Mouse (Mus musculus): Measurements from ENCODE around the gene Amz1.

The Amz1 gene

GRCm38 (mm10) chr5:140767704-140768141 lies 43.8 kb downstream of the Amz1 start:
- DNase-seq (ENCODE audit: low spot score), result no peak

- no peak for DNase-seq (ENCODE audit: low spot score)
Measured at GRCm38 (mm10) chr5:140768333-140768732, 44.4 kb downstream of the Amz1 start.

GRCm38 (mm10) chr5:140771612-140772011 lies 47.7 kb downstream of the Amz1 start:
- no peak for DNase-seq (ENCODE audit: low spot score)

- DNase-seq (ENCODE audit: low spot score), result no peak
Measured at GRCm38 (mm10) chr5:140772158-140772557, 48.2 kb downstream of the Amz1 start.

GRCm38 (mm10) chr5:140775111-140775510 lies 51.2 kb downstream of the Amz1 start:
- DNase-seq (ENCODE audit: low spot score), result no peak

GRCm38 (mm10) chr5:140776968-140777367 lies 53.0 kb downstream of the Amz1 start:
- no peak for DNase-seq (ENCODE audit: low spot score)

GRCm38 (mm10) chr5:140781122-140781521 lies 57.2 kb downstream of the Amz1 start:
- DNase-seq (ENCODE audit: low spot score), result no peak

GRCm38 (mm10) chr5:140781886-140782572 lies 58.1 kb downstream of the Amz1 start:
- no peak for DNase-seq (ENCODE audit: low spot score)

GRCm38 (mm10) chr5:140783577-140783976 lies 59.6 kb downstream of the Amz1 start:
- no peak for DNase-seq (ENCODE audit: low spot score)

- DNase-seq (ENCODE audit: low spot score), result no peak
Measured at GRCm38 (mm10) chr5:140784288-140784687, 60.4 kb downstream of the Amz1 start.

GRCm38 (mm10) chr5:140785240-140785872 lies 61.4 kb downstream of the Amz1 start:
- DNase-seq (ENCODE audit: low spot score), result no peak

- DNase-seq (ENCODE audit: low spot score), result no peak
Measured at GRCm38 (mm10) chr5:140789561-140789960, 65.6 kb downstream of the Amz1 start.

GRCm38 (mm10) chr5:140790392-140790791 lies 66.5 kb downstream of the Amz1 start:
- DNase-seq (ENCODE audit: low spot score), result no peak

GRCm38 (mm10) chr5:140790937-140791877 lies 67.3 kb downstream of the Amz1 start:
- no peak for DNase-seq (ENCODE audit: low spot score)

GRCm38 (mm10) chr5:140792233-140792632 lies 68.3 kb downstream of the Amz1 start:
- DNase-seq (ENCODE audit: low spot score), result no peak

- no peak for DNase-seq (ENCODE audit: low spot score)
Measured at GRCm38 (mm10) chr5:140794753-140795152, 70.8 kb downstream of the Amz1 start.

GRCm38 (mm10) chr5:140795176-140795575 lies 71.2 kb downstream of the Amz1 start:
- DNase-seq (ENCODE audit: low spot score), result peak; percentile 42

- no peak for DNase-seq (ENCODE audit: low spot score)
Measured at GRCm38 (mm10) chr5:140796051-140796450, 72.1 kb downstream of the Amz1 start.

- DNase-seq (ENCODE audit: low spot score), result no peak
Measured at GRCm38 (mm10) chr5:140798158-140798557, 74.2 kb downstream of the Amz1 start.

GRCm38 (mm10) chr5:140798775-140799174 lies 74.8 kb downstream of the Amz1 start:
- DNase-seq (ENCODE audit: low spot score), result no peak

- no peak for DNase-seq (ENCODE audit: low spot score)
Measured at GRCm38 (mm10) chr5:140799190-140799589, 75.3 kb downstream of the Amz1 start.

- DNase-seq (ENCODE audit: low spot score), result no peak
Measured at GRCm38 (mm10) chr5:140800288-140800923, 76.5 kb downstream of the Amz1 start.
